Mouse (Mus musculus) midbrain, embryonic 13.5 days (tissue): ENCODE measurements at regions not wholly inside any gene's neighbourhood (a gene's known extent, or its start where the extent isn't known, plus 50 kb on each side); places are given as distances from the start of the nearest gene placed in this dataset.
A peak's percentile ranks its signal among the peaks of the same experiment; 100 is the strongest.

Source experiments
- ATAC-seq: fragments of 200-750 bp; cut with Nextera tagmentation; 2 replicates; pipeline ENCODE4 v1.8.0; 2017; ENCODE audit warnings: mild to moderate bottlenecking, moderate TSS enrichment, moderate library complexity
- H3K27ac ChIP-seq: fragments of 300-500 bp; sonication (generic); 2 replicates; pipeline ENCODE4 v1.5.1; 2015; ENCODE audit warnings: inconsistent platforms, mild to moderate bottlenecking, moderate library complexity
- H3K27me3 ChIP-seq: fragments of 300-500 bp; sonication (generic); 2 replicates; pipeline ENCODE4 v1.6.1; 2015; ENCODE audit warnings: mild to moderate bottlenecking, inconsistent platforms
- H3K36me3 ChIP-seq: fragments of 300-500 bp; sonication (generic); 2 replicates; pipeline ENCODE4 v1.6.1; 2015; ENCODE audit warnings: mild to moderate bottlenecking, inconsistent platforms
- H3K4me1 ChIP-seq: fragments of 300-500 bp; sonication (generic); replicated peaks from 2 replicates; pipeline ENCODE4 v1.6.1; 2015; ENCODE audit warnings: inconsistent platforms
- H3K4me2 ChIP-seq: fragments of 300-500 bp; sonication (generic); replicated peaks from 2 replicates; pipeline ENCODE4 v1.6.1; 2015; ENCODE audit warnings: moderate library complexity, mild to moderate bottlenecking, inconsistent platforms
- H3K4me3 ChIP-seq: fragments of 300-500 bp; sonication (generic); replicated peaks from 2 replicates; pipeline ENCODE4 v1.5.1; 2015; ENCODE audit warnings: mild to moderate bottlenecking, inconsistent platforms
- H3K9ac ChIP-seq: fragments of 300-500 bp; sonication (generic); replicated peaks from 2 replicates; pipeline ENCODE4 v1.6.1; 2015; ENCODE audit warnings: mild to moderate bottlenecking, inconsistent platforms
- H3K9me3 ChIP-seq: fragments of 300-500 bp; sonication (generic); 2 replicates; pipeline ENCODE4 v1.6.1; 2016; ENCODE audit warnings: mild to moderate bottlenecking, inconsistent platforms
- WGBS: fragments of 180-500 bp; shearing (Covaris S2); methylation state at CpG from one replicate; pipeline ENCODE4 v1.1.7; 2015; 5-methylcytosine and 5-hydroxymethylcytosine counted together

DNA sequence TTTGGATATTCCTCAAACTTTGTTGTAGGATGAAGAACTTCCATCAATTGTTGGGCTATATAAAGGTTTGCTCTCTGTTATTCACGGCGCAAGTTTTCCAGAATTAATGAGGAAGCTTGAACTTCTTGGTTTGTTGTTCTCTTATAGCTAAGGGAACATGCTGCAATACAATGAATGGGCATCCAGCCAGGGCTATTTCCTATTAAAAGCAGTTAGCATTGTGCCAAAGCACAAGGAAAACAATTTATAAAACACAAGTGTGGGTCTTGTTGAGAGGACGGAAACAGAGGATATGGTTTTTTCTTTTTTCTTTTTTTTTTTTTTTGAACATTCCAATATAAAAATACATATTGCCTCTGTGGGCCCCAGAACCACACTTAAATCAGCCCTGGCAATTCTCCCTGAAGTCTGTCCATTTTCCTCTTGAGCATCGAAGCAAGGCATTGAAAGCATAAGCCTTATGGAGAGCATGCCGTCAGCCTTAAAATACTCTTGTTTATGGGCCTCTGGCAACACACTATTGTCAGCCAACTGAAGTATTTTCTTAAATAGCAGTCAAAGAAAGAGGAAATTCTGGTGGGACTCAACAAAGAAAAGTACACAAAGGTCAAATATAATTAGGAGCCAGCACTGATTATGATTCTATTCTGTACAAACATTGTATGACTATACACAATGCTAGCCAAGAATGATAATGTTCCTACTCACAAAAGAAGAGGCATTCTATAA lies 158.6 kb downstream of the Fam198b start:
- no peaks in the 10 kb centered on the region for H3K27me3 ChIP-seq
- 84% methylated on average over 5 of the region's 5 CpGs for WGBS
- H3K36me3 ChIP-seq: no peaks in the 10 kb centered on the region
- no peaks in the 10 kb centered on the region for H3K9me3 ChIP-seq
- H3K27ac ChIP-seq: no peak overlapping the region
- no peaks in the 10 kb centered on the region for H3K4me1 ChIP-seq
- no peak overlapping the region for H3K4me2 ChIP-seq
- H3K9ac ChIP-seq: no peak overlapping the region
- ATAC-seq: no peak
- no peak overlapping the region for H3K4me3 ChIP-seq

DNA sequence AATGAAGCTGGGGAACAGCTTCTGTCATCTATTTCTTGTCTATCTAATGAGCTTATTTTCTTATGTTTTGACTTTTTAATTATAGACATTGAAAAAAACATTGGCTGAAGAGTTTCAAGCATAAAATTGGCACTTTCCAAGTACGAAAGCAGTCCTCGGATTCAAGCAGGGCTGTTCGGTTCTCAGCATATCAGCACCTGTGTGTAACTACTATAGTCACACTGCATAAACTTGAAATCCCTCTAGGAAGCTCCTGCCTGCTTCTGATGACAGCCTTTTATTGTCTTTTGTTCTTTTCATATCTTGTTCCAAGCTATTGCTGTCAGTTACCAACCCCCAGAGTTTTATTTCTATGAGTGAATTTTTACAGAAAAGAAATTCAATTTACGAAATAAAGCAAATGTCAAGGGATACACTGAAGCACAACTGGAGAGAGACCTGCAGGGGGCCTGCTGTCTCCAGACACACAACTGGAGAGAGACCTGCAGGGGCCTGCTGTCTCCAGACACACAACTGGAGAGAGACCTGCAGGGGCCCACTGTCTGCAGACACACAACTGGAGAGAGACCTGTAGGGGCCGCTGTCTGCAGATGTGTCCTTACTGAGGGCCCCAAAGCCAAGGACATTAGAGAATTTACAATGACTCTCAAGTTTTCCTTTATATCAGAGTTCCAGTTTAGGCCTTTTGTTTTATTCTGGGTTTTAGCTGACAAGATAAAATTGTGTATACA lies 165.3 kb downstream of the Fam198b start:
- Histone ChIP-seq H3K4me2 (no peak overlapping the region), H3K9me3 (no peaks in the 10 kb centered on the region), H3K27me3 (no peaks in the 10 kb centered on the region), H3K4me3 (no peak overlapping the region), H3K9ac (no peak overlapping the region), H3K36me3 (no peaks in the 10 kb centered on the region), H3K4me1 (no peaks in the 10 kb centered on the region), H3K27ac (no peak overlapping the region)
- WGBS: 81% methylated on average over 5 of the region's 5 CpGs
- no peak for ATAC-seq

- Histone ChIP-seq H3K36me3 (no peaks in the 10 kb centered on the region), H3K4me1 (no peaks in the 10 kb centered on the region)
These were observed 166.6 kb downstream of the Fam198b start for GRCm38 (mm10) chr3:80050920-80051319.

DNA sequence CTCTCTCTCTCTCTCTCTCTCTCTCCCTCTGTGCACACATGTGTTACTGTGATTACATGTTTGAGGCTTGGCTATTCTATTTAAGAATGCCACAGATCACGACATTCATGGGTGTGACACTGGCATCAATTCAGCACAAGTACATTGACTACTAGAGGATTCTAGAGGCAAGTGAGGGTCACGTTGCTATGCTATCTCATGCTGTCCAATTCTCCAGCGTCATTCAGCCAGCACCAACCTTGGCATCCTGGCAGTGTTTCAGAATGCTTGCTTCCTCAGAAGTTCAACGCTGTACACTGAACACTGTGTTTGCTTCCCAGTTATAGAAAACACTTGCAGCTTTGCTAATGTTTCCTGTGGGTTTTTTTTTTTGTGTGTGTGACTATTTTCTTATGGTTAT lies 167.6 kb downstream of the Fam198b start:
- no peak for ATAC-seq
- WGBS: 84% methylated on average over 4 of the region's 4 CpGs
- H3K4me2 ChIP-seq: no peak overlapping the region
- H3K27ac ChIP-seq: no peak overlapping the region
- no peaks in the 10 kb centered on the region for H3K4me1 ChIP-seq
- no peak overlapping the region for H3K4me3 ChIP-seq
- H3K36me3 ChIP-seq: no peaks in the 10 kb centered on the region
- H3K9ac ChIP-seq: no peak overlapping the region
- H3K27me3 ChIP-seq: no peaks in the 10 kb centered on the region
- H3K9me3 ChIP-seq: no peaks in the 10 kb centered on the region

More at GRCm38 (mm10) chr3:80050920-80051319, 166.6 kb downstream of the Fam198b start:
- H3K4me3 ChIP-seq: no peak overlapping the region
- H3K27ac ChIP-seq: no peak overlapping the region
- H3K9me3 ChIP-seq: no peaks in the 10 kb centered on the region
- H3K9ac ChIP-seq: no peak overlapping the region
- no peaks in the 10 kb centered on the region for H3K27me3 ChIP-seq
- ATAC-seq: no peak
- 79% methylated on average over 4 of the region's 4 CpGs for WGBS
- H3K4me2 ChIP-seq: no peak overlapping the region

- Histone ChIP-seq H3K4me2 (no peak overlapping the region), H3K36me3 (no peaks in the 10 kb centered on the region), H3K9ac (no peak overlapping the region), H3K27ac (no peak overlapping the region), H3K4me3 (no peak overlapping the region), H3K27me3 (no peaks in the 10 kb centered on the region), H3K9me3 (no peaks in the 10 kb centered on the region), H3K4me1 (no peaks in the 10 kb centered on the region)
- no peak for ATAC-seq
- WGBS: 62% methylated on average over 3 of the region's 3 CpGs
These were observed 168.5 kb downstream of the Fam198b start for GRCm38 (mm10) chr3:80052879-80053278.

DNA sequence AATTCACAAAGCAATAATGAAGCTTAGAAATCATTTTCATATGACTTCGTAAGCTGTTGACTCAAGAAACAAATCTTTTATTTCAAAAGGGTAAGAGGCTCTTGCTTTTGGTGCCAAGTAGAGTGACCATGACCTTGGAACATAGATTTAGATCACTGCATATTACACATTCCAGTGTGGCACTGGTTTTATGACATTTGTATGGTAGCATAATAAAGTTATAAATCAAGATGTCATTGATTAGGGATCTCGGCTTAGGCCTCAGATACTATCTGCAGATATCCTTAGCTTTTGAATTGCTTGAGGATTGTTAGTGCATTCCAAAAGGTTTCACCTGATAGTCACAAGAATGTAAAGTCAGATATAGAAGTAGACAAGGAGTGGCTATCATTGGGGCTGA lies 169.1 kb downstream of the Fam198b start:
- no peak for ATAC-seq
- H3K9me3 ChIP-seq: no peaks in the 10 kb centered on the region
- no peak overlapping the region for H3K27ac ChIP-seq
- no peak overlapping the region for H3K4me2 ChIP-seq
- H3K4me1 ChIP-seq: no peaks in the 10 kb centered on the region
- H3K36me3 ChIP-seq: no peaks in the 10 kb centered on the region
- H3K9ac ChIP-seq: no peak overlapping the region
- H3K4me3 ChIP-seq: no peak overlapping the region
- WGBS: 93% methylated on average over 2 of the region's 2 CpGs
- no peaks in the 10 kb centered on the region for H3K27me3 ChIP-seq

DNA sequence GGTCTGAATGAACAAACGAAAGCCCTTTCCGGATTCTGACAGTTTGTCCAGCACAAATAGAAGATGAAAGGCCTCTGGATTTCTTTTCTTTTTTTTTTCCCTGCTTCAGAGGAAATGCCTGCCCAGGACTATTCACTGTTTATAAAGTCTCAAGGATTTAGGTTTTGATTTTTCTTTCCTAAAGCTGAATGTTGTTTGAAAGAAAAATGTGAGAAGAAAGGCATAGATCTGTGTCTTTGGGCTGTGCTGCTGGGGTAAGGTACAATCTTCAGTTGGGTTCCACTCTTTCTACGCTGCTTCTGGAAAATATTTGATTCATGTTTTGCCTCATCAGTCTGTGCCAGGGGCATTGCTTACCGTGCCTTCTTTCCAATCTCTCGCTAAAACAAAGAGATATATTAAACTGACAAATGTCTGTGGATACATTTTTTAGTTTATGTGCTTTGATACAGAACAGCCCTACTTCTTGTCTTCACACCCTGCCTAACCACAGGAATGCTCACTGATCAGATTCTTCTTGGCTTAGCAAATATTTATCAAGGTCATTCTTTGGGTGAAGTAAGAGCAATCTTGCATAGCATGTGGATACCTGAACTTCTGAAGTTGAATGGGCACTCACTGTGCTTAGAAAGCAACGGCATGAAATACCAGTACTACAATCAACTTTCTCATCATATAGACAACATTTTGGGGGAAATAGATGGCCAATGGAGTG lies 172.5 kb downstream of the Fam198b start:
- Histone ChIP-seq H3K36me3 (no peaks in the 10 kb centered on the region), H3K27ac (no peak overlapping the region), H3K9ac (no peak overlapping the region), H3K4me3 (no peak overlapping the region), H3K27me3 (no peaks in the 10 kb centered on the region), H3K4me2 (no peak overlapping the region), H3K9me3 (no peaks in the 10 kb centered on the region), H3K4me1 (no peaks in the 10 kb centered on the region)
- no peak for ATAC-seq
- 83% methylated on average over 6 of the region's 6 CpGs for WGBS

- no peak overlapping the region for H3K4me2 ChIP-seq
- ATAC-seq: 0 out of 2 replicates have a peak, but pooled peaks have one; percentile 37
- H3K4me3 ChIP-seq: no peak overlapping the region
- no peaks in the 10 kb centered on the region for H3K4me1 ChIP-seq
- H3K27me3 ChIP-seq: no peaks in the 10 kb centered on the region
- H3K27ac ChIP-seq: no peak overlapping the region
- H3K36me3 ChIP-seq: no peaks in the 10 kb centered on the region
- WGBS: 36% methylated on average over 2 of the region's 2 CpGs
- no peak overlapping the region for H3K9ac ChIP-seq
- H3K9me3 ChIP-seq: no peaks in the 10 kb centered on the region
These were observed 174.4 kb downstream of the Fam198b start for GRCm38 (mm10) chr3:80058722-80059121.

GRCm38 (mm10) chr3:80070726-80071125 lies 186.4 kb downstream of the Fam198b start:
- ATAC-seq: no peak
- Histone ChIP-seq H3K27ac (no peak overlapping the region), H3K9ac (no peak overlapping the region), H3K27me3 (no peaks in the 10 kb centered on the region), H3K4me2 (no peak overlapping the region), H3K4me3 (no peak overlapping the region), H3K36me3 (no peaks in the 10 kb centered on the region), H3K9me3 (no peaks in the 10 kb centered on the region), H3K4me1 (no peaks in the 10 kb centered on the region)
- WGBS: 85% methylated on average over 5 of the region's 5 CpGs

GRCm38 (mm10) chr3:80079801-80080418 lies 195.6 kb downstream of the Fam198b start:
- no peak overlapping the region for H3K9ac ChIP-seq
- 0 out of 2 replicates have a peak, but pooled peaks have one; percentile 30 for ATAC-seq
- no peaks in the 10 kb centered on the region for H3K27me3 ChIP-seq
- H3K9me3 ChIP-seq: no peaks in the 10 kb centered on the region
- H3K36me3 ChIP-seq: no peaks in the 10 kb centered on the region
- WGBS: 19% methylated on average over 10 of the region's 10 CpGs
- no peak overlapping the region for H3K27ac ChIP-seq
- H3K4me2 ChIP-seq: peak overlapping the region; percentile 32
- H3K4me3 ChIP-seq: no peak overlapping the region
- no peaks in the 10 kb centered on the region; the same call in 1 of the 2 replicates for H3K4me1 ChIP-seq

DNA sequence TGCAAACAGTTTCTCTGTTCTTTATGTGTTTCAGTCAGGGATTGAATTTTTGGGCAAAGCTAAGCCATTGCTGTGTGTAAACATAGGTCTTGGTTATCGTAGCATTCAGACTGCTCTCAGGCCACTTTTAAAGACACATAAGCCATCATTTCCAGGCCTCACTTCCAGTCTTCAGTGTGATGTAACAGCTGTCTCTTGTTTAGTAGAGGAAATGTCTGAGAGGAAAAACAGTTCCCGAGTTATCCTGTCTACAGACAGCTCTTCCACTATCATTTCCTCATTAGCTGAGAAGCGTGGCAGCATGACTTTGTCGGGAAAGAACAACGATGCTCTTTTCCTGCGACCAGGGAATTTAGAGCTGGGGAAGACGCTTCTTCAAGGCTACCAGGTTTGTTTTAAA lies 196.9 kb downstream of the Fam198b start:
- Histone ChIP-seq H3K4me3 (no peak overlapping the region), H3K4me1 (no peaks in the 10 kb centered on the region; the same call in 1 of the 2 replicates), H3K27me3 (no peaks in the 10 kb centered on the region), H3K27ac (no peak overlapping the region), H3K9me3 (no peaks in the 10 kb centered on the region), H3K36me3 (no peaks in the 10 kb centered on the region), H3K9ac (no peak overlapping the region), H3K4me2 (no peak overlapping the region)
- no peak for ATAC-seq
- WGBS: 79% methylated on average over 7 of the region's 7 CpGs
